Mouse (Mus musculus): ENCODE results near the gene Sumo3. TPM values are rescaled to one million over a fixed set of nuclear protein-coding genes. Genes with fewer than 3 reads are reported as not detected.

Gene Sumo3
- polyA plus RNA-seq, 1 experiment from 2014 or later, result 282 TPM

DNA sequence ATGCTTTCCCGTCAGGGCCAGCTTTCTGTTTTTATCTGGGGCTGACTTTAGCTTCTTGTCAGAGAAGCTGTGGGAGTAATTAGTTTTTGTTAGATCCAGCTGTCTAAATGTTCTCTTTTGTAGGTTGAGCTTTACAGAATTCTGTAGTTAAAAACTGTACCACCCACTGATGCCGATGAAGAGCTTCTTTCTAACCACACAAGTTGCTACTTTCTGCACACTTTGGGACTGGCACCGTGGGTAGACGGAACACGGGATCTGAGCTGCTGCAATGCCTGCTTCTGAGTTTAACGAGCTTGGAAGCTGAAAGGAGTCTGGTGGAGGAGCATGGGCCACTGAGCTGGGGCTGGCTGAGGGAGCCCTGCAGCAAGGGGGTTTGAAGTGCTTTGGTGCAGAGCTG is 14.4 kb upstream of the Sumo3 start:
- Histone ChIP-seq H3K4me3 (no peak overlapping the region), H3K9me3 (no peaks in the 10 kb centered on the region), H3K4me1 (replicated peaks) (peaks cover 12% of the 10 kb centered on the region; the same call in 1 of the 2 replicates), H3K4me2 (no peak overlapping the region), H3K36me3 (peaks cover 50% of the 10 kb centered on the region), H3K27ac (replicated peaks) (no peak overlapping the region), H3K27me3 (no peaks in the 10 kb centered on the region), H3K9ac (no peak overlapping the region)
- ATAC-seq (ENCODE audit: low FRiP score, low read depth), result no peak
- WGBS, result 82% methylated on average over 6 of the region's 6 CpGs

DNA sequence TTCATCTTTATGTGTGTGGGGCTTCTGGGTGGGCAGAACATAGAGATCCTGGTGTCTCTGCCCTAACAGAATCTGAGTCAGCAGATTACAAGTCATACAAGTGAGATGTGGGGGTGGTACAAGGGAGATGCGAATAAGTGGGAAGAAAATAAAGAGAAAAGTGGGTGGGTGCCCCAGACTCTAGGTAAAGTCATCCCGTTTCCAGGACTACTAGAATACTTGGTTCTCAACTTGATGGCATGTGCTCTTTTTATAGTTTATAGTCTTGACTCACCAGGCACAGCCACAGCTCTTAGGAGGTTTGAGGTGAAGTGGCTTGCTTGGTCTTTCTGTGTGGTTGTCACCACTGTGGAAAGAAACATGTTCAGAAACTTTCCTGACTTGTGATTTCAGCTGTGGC is 9.8 kb upstream of the Sumo3 start:
- Histone ChIP-seq H3K36me3 (peaks cover 63% of the 10 kb centered on the region), H3K4me2 (no peak overlapping the region), H3K27ac (replicated peaks) (no peak overlapping the region), H3K4me3 (no peak overlapping the region), H3K4me1 (replicated peaks) (0 out of 2 replicates have a peak, but pooled peaks cover under 1% of the 10 kb centered on the region), H3K9me3 (no peaks in the 10 kb centered on the region), H3K9ac (no peak overlapping the region), H3K27me3 (no peaks in the 10 kb centered on the region)
- no peak for ATAC-seq (ENCODE audit: low FRiP score, low read depth)
- 100% methylated on average over 2 of the region's 2 CpGs for WGBS

DNA sequence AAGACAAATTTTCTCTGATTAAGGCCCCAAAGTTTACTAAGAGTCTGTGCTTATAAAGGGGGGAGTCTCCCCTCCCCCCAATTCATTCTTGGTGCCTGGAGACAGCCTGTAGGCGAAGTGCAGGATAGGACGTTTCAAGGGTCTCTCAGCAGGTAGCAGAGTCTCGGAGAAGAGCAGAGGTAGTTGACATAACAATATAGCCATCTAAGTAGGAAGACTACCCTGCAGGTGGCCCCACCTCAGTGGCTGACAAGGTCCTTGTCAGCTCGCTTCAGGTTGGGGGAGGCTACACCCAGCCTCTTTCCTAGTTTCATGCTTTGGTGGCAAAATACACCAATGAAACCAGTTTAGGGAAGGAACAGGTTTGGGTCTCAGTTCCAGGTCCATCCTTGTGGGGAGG is 2.9 kb upstream of the Sumo3 start:
- H3K27ac ChIP-seq (replicated peaks), result no peak overlapping the region
- no peak overlapping the region for H3K4me3 ChIP-seq
- H3K9ac ChIP-seq, result no peak overlapping the region
- no peak overlapping the region for H3K4me2 ChIP-seq
- no peaks in the 10 kb centered on the region for H3K9me3 ChIP-seq
- WGBS, result 51% methylated on average over 4 of the region's 4 CpGs
- no peaks in the 10 kb centered on the region for H3K27me3 ChIP-seq
- peaks cover 14% of the 10 kb centered on the region for H3K4me1 ChIP-seq (replicated peaks)
- H3K36me3 ChIP-seq, result peaks cover 13% of the 10 kb centered on the region
- ATAC-seq (ENCODE audit: low FRiP score, low read depth), result no peak

- WGBS, result 92% methylated on average over 6 of the region's 6 CpGs
- Histone ChIP-seq H3K27ac (replicated peaks) (no peak overlapping the region), H3K9me3 (no peaks in the 10 kb centered on the region), H3K4me1 (replicated peaks) (peaks cover 20% of the 10 kb centered on the region), H3K4me2 (no peak overlapping the region), H3K9ac (no peak overlapping the region), H3K4me3 (no peak overlapping the region), H3K36me3 (peaks cover 3% of the 10 kb centered on the region; the same call in 1 of the 2 replicates), H3K27me3 (no peaks in the 10 kb centered on the region)
- ATAC-seq (ENCODE audit: low FRiP score, low read depth), result no peak
Observed at GRCm38 (mm10) chr10:77604111-77604510, 1.8 kb upstream of the Sumo3 start.

GRCm38 (mm10) chr10:77604958-77605357 is 939 bp upstream of the Sumo3 start:
- Histone ChIP-seq H3K27ac (replicated peaks) (peak overlapping the region; percentile 96; the same call in 1 of the 2 replicates), H3K4me2 (no peak overlapping the region), H3K36me3 (peaks cover 3% of the 10 kb centered on the region), H3K4me1 (replicated peaks) (peaks cover 24% of the 10 kb centered on the region), H3K9me3 (no peaks in the 10 kb centered on the region), H3K27me3 (no peaks in the 10 kb centered on the region), H3K4me3 (no peak overlapping the region), H3K9ac (no peak overlapping the region)
- 83% methylated on average over 5 of the region's 5 CpGs for WGBS
- ATAC-seq (ENCODE audit: low FRiP score, low read depth), result no peak

- Histone ChIP-seq H3K36me3 (peaks cover 7% of the 10 kb centered on the region), H3K9ac (no peak overlapping the region)
- 21% methylated on average over 1 of the region's 1 CpGs for WGBS
Observed at GRCm38 (mm10) chr10:77605368-77605767, 529 bp upstream of the Sumo3 start.

DNA sequence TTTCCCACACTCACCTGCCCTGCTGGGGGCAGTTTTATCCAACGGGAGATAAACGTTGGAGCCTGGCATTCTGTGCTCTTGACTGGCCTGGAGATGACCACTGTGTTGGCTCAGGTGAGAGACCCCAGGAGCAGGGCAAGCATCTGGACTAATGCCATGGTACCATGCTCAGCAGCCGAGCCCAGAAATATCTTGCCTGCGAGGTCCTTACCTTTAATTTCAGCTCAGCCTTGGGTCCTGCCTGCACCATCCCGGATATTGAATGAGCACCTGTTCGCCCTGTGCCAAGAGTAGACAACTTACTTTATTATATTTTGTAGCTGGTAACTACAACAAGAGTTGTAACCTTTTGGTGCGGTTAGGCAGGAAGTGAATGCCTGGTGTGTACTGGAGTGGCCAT is 958 bp downstream of the Sumo3 start:
- Histone ChIP-seq H3K36me3 (peaks cover 18% of the 10 kb centered on the region), H3K4me1 (replicated peaks) (peaks cover 30% of the 10 kb centered on the region), H3K9ac (peak overlapping the region; percentile 75), H3K4me2 (peak overlapping the region; percentile 94), H3K9me3 (no peaks in the 10 kb centered on the region), H3K4me3 (peak overlapping the region; percentile 86), H3K27ac (replicated peaks) (peak overlapping the region; percentile 96), H3K27me3 (no peaks in the 10 kb centered on the region)
- peak; percentile 39 for ATAC-seq (ENCODE audit: low FRiP score, low read depth)
- 43% methylated on average over 7 of the region's 7 CpGs for WGBS

More at GRCm38 (mm10) chr10:77605368-77605767, 529 bp upstream of the Sumo3 start:
- Histone ChIP-seq H3K27ac (replicated peaks) (peak overlapping the region; percentile 96), H3K4me2 (peak overlapping the region; percentile 94), H3K4me1 (replicated peaks) (peaks cover 28% of the 10 kb centered on the region), H3K27me3 (no peaks in the 10 kb centered on the region), H3K4me3 (peak overlapping the region; percentile 86), H3K9me3 (no peaks in the 10 kb centered on the region)
- no peak for ATAC-seq (ENCODE audit: low FRiP score, low read depth)

- Histone ChIP-seq H3K9ac (no peak overlapping the region), H3K4me2 (peak overlapping the region; percentile 94), H3K27me3 (no peaks in the 10 kb centered on the region), H3K36me3 (peaks cover 21% of the 10 kb centered on the region), H3K4me1 (replicated peaks) (peaks cover 30% of the 10 kb centered on the region), H3K4me3 (peak overlapping the region; percentile 86), H3K27ac (replicated peaks) (no peak overlapping the region), H3K9me3 (no peaks in the 10 kb centered on the region)
- ATAC-seq (ENCODE audit: low FRiP score, low read depth), result no peak
- WGBS, result 66% methylated on average over 5 of the region's 5 CpGs
Observed at GRCm38 (mm10) chr10:77607441-77607840, 1.5 kb downstream of the Sumo3 start.

DNA sequence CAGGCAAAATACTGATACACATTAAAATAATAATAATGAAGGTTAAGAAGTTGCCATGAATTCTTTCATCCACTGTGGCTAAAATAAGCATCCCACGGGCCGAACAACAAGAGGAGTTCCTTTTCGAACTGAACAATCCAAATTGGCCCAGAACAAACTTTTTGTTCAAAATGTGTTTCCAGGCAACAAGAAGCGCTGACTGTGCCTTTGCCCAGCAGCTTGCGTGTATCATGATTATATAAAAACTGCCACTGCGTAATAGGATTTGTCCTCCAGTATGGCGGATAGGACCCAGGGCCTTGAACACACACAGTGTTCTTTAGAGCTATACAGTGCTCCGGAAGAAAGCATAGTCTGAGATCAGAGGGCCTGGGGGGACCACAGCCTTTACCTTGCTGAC is 2.7 kb downstream of the Sumo3 start:
- Histone ChIP-seq H3K9ac (no peak overlapping the region), H3K4me1 (replicated peaks) (peaks cover 30% of the 10 kb centered on the region), H3K27ac (replicated peaks) (no peak overlapping the region), H3K27me3 (no peaks in the 10 kb centered on the region), H3K9me3 (no peaks in the 10 kb centered on the region), H3K4me3 (no peak overlapping the region), H3K4me2 (no peak overlapping the region), H3K36me3 (peaks cover 30% of the 10 kb centered on the region)
- WGBS, result 90% methylated on average over 8 of the region's 8 CpGs
- no peak for ATAC-seq (ENCODE audit: low FRiP score, low read depth)

DNA sequence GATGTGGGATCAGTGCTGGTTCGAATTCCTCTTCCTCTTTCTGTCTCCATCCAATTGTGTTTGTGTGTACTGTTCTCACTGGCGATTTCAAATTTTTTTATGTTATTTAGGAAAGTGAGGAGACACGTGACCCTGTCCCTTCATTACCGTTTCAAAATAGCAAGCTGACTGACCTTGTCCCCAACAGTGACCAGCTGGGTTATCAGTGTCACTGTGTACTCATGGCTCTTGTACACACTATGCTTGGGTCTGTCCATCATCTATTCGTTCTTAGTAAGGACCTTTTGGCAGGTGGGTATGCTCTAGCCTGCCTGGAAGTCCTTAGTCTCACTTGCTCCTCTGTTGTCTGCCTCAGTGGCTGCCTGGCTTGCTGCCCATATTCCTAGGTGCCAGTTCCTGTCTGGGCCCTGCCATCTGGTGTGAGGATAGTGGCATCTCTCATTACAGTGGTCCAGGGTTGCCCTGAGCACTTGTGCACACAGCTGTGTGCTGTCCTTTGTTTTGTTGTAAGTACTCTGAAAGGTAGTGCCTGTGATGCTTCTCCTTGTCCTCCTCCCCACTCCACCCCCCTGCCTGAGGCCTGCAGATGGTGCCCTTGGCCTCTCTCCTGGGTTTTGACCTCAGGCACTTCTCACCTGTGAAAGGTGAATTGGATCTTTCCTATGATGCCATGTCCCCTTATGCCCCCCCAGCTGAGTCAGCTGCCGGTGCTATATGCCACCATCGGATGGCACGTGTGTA is 4.5 kb downstream of the Sumo3 start:
- Histone ChIP-seq H3K36me3 (peaks cover 45% of the 10 kb centered on the region), H3K9ac (no peak overlapping the region), H3K4me1 (replicated peaks) (peaks cover 30% of the 10 kb centered on the region)

DNA sequence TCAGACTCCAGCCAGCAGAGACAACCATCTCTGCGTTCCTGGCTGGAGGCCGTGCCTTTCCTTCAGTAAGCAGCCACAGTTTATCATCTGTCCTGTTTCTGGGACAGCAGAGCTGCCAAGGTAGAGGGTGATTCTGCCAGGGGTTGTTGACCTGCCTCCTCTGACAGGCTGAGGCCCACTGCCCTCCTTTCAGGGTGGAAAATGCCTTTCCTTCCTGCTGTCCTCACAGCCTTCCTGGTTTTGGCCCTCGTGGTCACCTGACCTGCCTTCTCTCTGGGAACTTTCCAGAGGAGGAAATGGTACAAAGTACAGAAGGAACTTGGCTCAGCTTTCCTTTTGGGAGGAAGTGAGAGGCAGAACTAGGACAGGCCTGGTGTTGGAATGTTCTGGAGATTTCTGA is 7.5 kb downstream of the Sumo3 start:
- H3K27me3 ChIP-seq, result no peaks in the 10 kb centered on the region
- ATAC-seq (ENCODE audit: low FRiP score, low read depth), result no peak
- H3K4me1 ChIP-seq (replicated peaks), result peaks cover 13% of the 10 kb centered on the region
- no peak overlapping the region for H3K27ac ChIP-seq (replicated peaks)
- no peak overlapping the region for H3K9ac ChIP-seq
- no peak overlapping the region for H3K4me2 ChIP-seq
- no peaks in the 10 kb centered on the region for H3K9me3 ChIP-seq
- H3K36me3 ChIP-seq, result peaks cover 71% of the 10 kb centered on the region
- 86% methylated on average over 3 of the region's 3 CpGs for WGBS
- no peak overlapping the region for H3K4me3 ChIP-seq

More for the DNA sequence above, 4.5 kb downstream of the Sumo3 start:
- no peak for ATAC-seq (ENCODE audit: low FRiP score, low read depth)
- Histone ChIP-seq H3K27ac (replicated peaks) (no peak overlapping the region), H3K4me2 (no peak overlapping the region), H3K27me3 (no peaks in the 10 kb centered on the region), H3K9me3 (no peaks in the 10 kb centered on the region), H3K4me3 (no peak overlapping the region)
- WGBS, result 91% methylated on average over 8 of the region's 8 CpGs

GRCm38 (mm10) chr10:77615647-77616046 is 9.8 kb downstream of the Sumo3 start:
- ATAC-seq (ENCODE audit: low FRiP score, low read depth), result no peak
- Histone ChIP-seq H3K4me2 (no peak overlapping the region), H3K4me3 (no peak overlapping the region), H3K27me3 (no peaks in the 10 kb centered on the region), H3K36me3 (peaks cover 65% of the 10 kb centered on the region), H3K9ac (no peak overlapping the region), H3K27ac (replicated peaks) (no peak overlapping the region), H3K4me1 (replicated peaks) (no peaks in the 10 kb centered on the region), H3K9me3 (no peaks in the 10 kb centered on the region)
- 98% methylated on average over 8 of the region's 8 CpGs for WGBS

DNA sequence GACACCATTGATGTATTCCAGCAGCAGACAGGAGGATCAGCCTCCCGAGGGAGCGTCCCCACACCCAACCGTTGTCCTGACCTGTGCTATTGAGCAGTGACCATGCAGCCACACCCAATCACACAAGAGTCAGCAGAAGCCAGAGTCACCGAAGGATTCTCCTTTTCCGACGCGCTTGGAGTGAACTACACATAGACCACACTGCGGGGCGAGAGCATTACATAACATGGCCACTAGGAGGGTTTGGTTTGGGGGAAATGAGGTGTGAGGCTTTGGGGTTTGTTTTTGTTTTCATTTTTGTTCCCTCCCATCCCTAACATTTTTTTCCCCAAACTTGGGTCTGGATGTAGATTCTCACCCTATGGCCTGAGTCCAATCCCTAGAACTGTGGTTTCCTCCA is 10.3 kb downstream of the Sumo3 start:
- H3K4me2 ChIP-seq, result no peak overlapping the region
- no peaks in the 10 kb centered on the region for H3K27me3 ChIP-seq
- H3K36me3 ChIP-seq, result peaks cover 60% of the 10 kb centered on the region
- no peak for ATAC-seq (ENCODE audit: low FRiP score, low read depth)
- 95% methylated on average over 9 of the region's 9 CpGs for WGBS
- H3K27ac ChIP-seq (replicated peaks), result no peak overlapping the region
- H3K4me1 ChIP-seq (replicated peaks), result no peaks in the 10 kb centered on the region
- H3K4me3 ChIP-seq, result no peak overlapping the region
- H3K9me3 ChIP-seq, result no peaks in the 10 kb centered on the region
- H3K9ac ChIP-seq, result no peak overlapping the region
